Mouse (Mus musculus) layer of hippocampus, postnatal 14 days (tissue): ENCODE measurements at regions not wholly inside any gene's neighbourhood (a gene's known extent, or its start where the extent isn't known, plus 50 kb on each side); places are given as distances from the start of the nearest gene placed in this dataset.

Experiments used
- DNase-seq, 2 experiments: peaks; one replicate each; pipeline ENCODE4 v3.0.0; 2021 to 2022; ENCODE audit warnings: low spot score in 2 of 2, mixed read lengths in 1 of 2

- no peak for DNase-seq
These were observed 54.7 kb upstream of the Pappa2 start for GRCm38 (mm10) chr1:159034952-159035351.

GRCm38 (mm10) chr1:159036371-159036770 is 56.1 kb upstream of the Pappa2 start:
- peak in 1 of 2 experiments; percentile 4 for DNase-seq

DNA sequence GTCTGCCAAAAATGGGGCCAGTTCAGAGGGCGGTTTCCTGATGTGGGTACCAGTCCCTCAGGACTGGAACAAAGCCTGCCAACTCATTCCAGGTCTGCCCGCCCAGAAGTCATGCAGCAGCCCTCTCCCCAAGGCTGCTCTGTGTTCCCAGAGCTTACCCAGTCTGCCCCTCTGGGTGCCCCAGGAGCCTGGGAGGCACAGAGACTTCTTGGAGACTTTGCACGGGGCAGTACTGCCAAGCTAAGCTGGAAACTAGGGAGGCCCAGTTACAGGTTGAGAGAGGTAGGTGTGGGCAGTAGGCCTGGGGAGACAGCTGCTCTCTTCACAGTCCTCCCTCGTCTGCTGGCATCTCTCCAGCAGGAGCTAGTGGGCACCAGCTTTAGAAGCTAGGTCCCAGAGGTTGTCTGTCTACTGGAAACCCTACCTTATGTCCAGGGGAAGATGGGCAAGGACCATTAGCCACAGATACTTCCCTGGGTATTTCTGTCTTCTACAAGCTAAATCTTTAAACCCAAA is 65.6 kb upstream of the Pappa2 start:
- no peak for DNase-seq

- no peak for DNase-seq
These were observed 84.7 kb upstream of the Pappa2 start for GRCm38 (mm10) chr1:159065024-159065423.

GRCm38 (mm10) chr1:159099205-159099604 is 118.9 kb upstream of the Pappa2 start:
- DNase-seq, result peak in 1 of 2 experiments; percentile 34

DNA sequence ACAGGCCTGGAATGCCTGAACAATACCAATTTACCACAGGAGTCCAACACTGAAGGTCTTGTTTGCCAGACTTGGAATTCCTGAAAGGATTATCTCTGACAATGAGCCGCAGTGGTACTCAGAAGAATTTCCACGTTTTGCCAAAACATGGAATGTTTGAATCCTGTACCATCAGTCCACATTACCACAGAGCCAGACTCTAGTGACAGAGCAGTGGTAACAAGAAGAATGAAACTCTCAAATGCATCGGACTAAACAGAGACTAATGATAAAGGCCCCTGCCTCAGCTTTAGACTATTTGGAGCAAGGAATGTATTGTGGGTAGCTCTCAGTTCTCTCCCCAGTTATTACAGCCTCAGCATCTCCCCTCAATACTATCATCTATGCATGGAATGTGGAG is 109.9 kb upstream of the Cop1 start:
- DNase-seq, result no peak

GRCm38 (mm10) chr1:159124874-159125273 is 107.2 kb upstream of the Cop1 start:
- no peak for DNase-seq

GRCm38 (mm10) chr1:159135301-159135700 is 96.8 kb upstream of the Cop1 start:
- DNase-seq, result peak; percentile 89

- DNase-seq, result no peak
These were observed 84.2 kb upstream of the Cop1 start for GRCm38 (mm10) chr1:159147788-159148497.

- DNase-seq, result no peak
These were observed 83.5 kb upstream of the Cop1 start for GRCm38 (mm10) chr1:159148498-159149187.

- DNase-seq, result no peak
These were observed 82.9 kb upstream of the Cop1 start for GRCm38 (mm10) chr1:159149207-159149606.

- DNase-seq, result no peak
These were observed 82.4 kb upstream of the Cop1 start for GRCm38 (mm10) chr1:159149721-159150120.

DNA sequence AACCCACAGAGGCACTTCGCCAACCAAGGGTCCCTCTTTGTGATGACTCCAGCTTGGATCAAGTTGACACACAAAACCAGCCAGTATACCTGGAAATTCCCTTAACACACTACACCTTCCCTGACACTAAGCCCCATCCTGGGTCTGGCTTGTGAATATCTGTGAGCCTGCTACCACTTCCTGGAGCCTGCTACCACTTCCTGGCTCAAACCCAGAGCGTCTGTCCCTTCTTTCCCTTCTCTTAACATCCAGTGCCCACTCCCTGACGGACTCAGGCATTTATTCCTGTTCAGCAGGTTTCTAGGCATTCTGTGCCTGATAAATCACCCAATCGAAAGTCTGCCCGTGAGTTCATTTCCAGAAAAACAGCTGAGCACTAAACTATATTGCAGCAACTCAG is 81.8 kb upstream of the Cop1 start:
- DNase-seq, result no peak

GRCm38 (mm10) chr1:159156428-159156827 is 75.7 kb upstream of the Cop1 start:
- no peak for DNase-seq

DNA sequence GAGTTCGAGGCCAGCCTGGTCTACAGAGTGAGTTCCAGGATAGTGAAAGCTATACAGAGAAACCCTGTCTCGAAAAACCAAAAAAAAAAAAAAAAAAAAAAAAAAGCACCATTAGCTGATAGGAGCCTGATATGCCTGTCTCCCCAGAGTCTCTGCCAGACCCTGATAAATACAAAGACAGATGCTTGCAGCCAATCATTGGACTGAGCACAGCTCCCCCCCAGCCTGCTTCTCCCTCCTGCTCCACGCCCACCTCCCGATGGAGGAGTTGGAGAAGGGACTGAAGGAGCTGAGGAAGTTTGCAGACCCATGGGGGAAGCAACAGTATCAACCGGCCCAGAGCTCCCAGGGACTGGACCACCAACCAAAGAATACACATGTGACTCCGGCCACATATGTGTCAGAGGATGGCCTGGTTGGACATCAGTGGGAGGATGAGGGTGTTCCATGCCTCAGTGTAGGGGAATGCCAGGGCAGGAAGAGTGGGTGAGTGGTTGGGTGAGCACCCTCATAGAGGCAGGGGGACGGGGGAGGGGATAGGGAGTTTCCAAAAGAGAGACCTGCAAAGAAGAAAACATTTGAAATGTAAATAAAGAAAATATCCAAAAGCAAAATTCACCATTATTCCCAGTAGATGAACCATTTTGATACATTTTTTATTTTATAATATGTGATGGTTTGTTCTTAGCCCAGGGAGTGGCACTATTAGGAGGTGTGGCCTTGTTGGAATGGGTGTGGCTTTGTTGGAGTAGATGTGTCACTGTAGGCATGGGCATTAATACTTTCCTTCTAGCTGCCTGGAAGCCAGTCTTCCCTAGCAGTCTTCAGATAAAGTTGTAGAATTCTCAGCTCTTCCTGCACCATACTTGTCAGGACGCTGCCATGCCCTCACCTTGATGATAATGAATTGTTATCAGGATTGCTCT is 71.8 kb upstream of the Cop1 start:
- DNase-seq, result no peak

- peak in 1 of 2 experiments; percentile 28 for DNase-seq
These were observed 68.8 kb upstream of the Cop1 start for GRCm38 (mm10) chr1:159163113-159163885.

GRCm38 (mm10) chr1:159182031-159182430 is 50.1 kb upstream of the Cop1 start:
- no peak for DNase-seq
